Mouse (Mus musculus) neural tube, embryonic 11.5 days (tissue): ENCODE data around the gene Fubp3. TPM values are rescaled to one million over a fixed set of nuclear protein-coding genes. Genes with fewer than 3 reads are reported as not detected.

Experiments used
- ATAC-seq: fragments of 200-750 bp; cut with Nextera tagmentation; 2 replicates; pipeline ENCODE4 v1.8.0; 2017; ENCODE audit warnings: moderate number of reproducible peaks, mild to moderate bottlenecking, moderate TSS enrichment, moderate library complexity; ENCODE audit not compliant: insufficient read depth, low FRiP score, low TSS enrichment
- DNase-seq: peaks from one replicate; pipeline ENCODE4 v3.0.0-alpha.2; 2015; ENCODE audit warnings: low spot score
- H3K27ac ChIP-seq: fragments of 300-500 bp; sonication (generic); 2 replicates; pipeline ENCODE4 v1.5.1; 2014; ENCODE audit warnings: low read depth, mild to moderate bottlenecking, low read length
- H3K27me3 ChIP-seq: fragments of 300-500 bp; sonication (generic); 2 replicates; pipeline ENCODE4 v1.6.1; 2014; ENCODE audit warnings: mild to moderate bottlenecking, low read length, mixed read lengths; ENCODE audit not compliant: control insufficient read depth, insufficient read depth
- H3K36me3 ChIP-seq: fragments of 300-500 bp; sonication (generic); 2 replicates; pipeline ENCODE4 v1.6.1; 2014; ENCODE audit warnings: mild to moderate bottlenecking, low read length, moderate library complexity, mixed read lengths; ENCODE audit not compliant: control insufficient read depth, insufficient read depth
- H3K4me1 ChIP-seq: fragments of 300-500 bp; sonication (generic); 2 replicates; pipeline ENCODE4 v1.6.1; 2014; ENCODE audit warnings: low read length, mixed read lengths; ENCODE audit not compliant: control insufficient read depth, insufficient read depth
- H3K4me2 ChIP-seq: fragments of 300-500 bp; sonication (generic); 2 replicates; pipeline ENCODE4 v1.6.1; 2014; ENCODE audit warnings: low read depth, mild to moderate bottlenecking, moderate library complexity
- H3K4me3 ChIP-seq: fragments of 300-500 bp; sonication (generic); 2 replicates; pipeline ENCODE4 v1.5.1; 2014; ENCODE audit warnings: low read depth, low read length
- H3K9ac ChIP-seq: fragments of 300-500 bp; sonication (generic); 2 replicates; pipeline ENCODE4 v1.6.1; 2014; ENCODE audit warnings: mild to moderate bottlenecking, low read length
- H3K9me3 ChIP-seq: fragments of 300-500 bp; sonication (generic); 2 replicates; pipeline ENCODE4 v1.6.1; 2016; ENCODE audit warnings: low read length; ENCODE audit not compliant: control insufficient read depth
- WGBS: fragments of 180-500 bp; shearing (Covaris S2); extraction: QIAGEN DNeasy Blood & Tissue Kit; methylation state at CpG from one replicate; pipeline ENCODE4 v1.1.7; 2014; 5-methylcytosine and 5-hydroxymethylcytosine counted together
- polyA plus RNA-seq: library from polyadenylated mRNA; unstranded; fragments of >200 nt; fragmentation: Nextera tagmentation; extraction: Ambion mirVana; gene quantifications from 2 replicates; pipeline ENCODE4 v1.2.1, GENCODE M21; 2014

Gene Fubp3
- polyA plus RNA-seq: 87.0 and 90.9 TPM in 2 replicates

DNA sequence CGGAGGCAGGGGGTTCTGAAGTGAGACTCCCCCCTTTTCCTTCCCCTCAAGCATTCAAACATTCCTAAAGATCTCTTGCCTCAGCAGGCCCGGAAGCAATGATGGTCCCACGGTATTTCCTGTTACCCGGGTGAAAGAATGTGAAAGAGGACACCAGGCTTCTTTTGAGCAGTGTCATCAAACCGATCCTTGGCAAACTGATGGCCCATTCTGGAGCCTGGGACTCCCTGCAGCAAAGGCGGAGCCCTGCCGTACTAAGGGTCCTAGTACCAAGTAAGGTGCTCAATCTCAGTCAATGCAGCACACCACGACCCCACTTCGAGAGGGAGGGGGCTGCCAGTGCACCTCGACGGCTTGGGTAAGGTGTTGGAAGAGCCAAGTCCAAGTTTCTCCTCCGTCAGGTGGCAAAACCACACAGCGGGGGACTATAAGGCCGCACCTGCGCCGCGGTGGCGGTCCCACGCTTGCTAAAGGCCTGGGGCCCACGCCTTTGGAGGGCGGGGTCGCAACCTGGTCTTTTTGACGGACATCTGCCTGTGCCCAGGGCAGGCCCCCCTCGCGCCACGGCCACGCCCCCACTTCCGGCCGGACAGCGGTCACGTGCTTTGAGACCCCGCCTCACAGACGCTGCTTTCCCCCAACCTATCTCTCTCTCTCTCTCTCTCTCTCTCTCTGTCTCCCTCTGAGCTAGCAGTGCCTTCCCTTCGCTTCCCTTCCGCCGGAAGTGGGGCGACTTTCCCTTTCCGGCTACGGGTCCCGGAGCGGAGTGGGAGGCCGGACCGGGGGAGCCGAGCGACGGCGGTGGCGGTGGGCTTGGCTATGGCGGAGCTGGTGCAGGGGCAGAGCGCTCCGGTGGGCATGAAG is at the start of gene Fubp3:
Gene Fubp3 (plus strand): TSS at position 601 of the 864 bp plus-strand sequence.
- Histone ChIP-seq H3K27me3 (no peaks in the 10 kb centered on the region), H3K9ac (peak within 1 kb of the TSS; percentile 96), H3K27ac (peak within 1 kb of the TSS; percentile 85), H3K36me3 (peaks cover 4% of the 10 kb centered on the region; the same call in 1 of the 2 replicates), H3K4me2 (peak within 1 kb of the TSS; percentile 61), H3K9me3 (no peaks in the 10 kb centered on the region), H3K4me1 (peaks cover 7% of the 10 kb centered on the region), H3K4me3 (peak within 1 kb of the TSS; percentile 98)
- under 1% methylated on average over 50 of the region's 51 CpGs for WGBS
- ATAC-seq (peak; percentile 92), DNase-seq (peak; percentile 90)

GRCm38 (mm10) chr2:31524641-31525040 is 47.8 kb upstream of the Fubp3 start:
- Histone ChIP-seq H3K27me3 (0 out of 2 replicates have a peak, but pooled peaks cover 3% of the 10 kb centered on the region), H3K36me3 (no peaks in the 10 kb centered on the region), H3K4me3 (no peak overlapping the region), H3K9ac (no peak overlapping the region), H3K9me3 (no peaks in the 10 kb centered on the region), H3K4me1 (no peaks in the 10 kb centered on the region), H3K4me2 (no peak overlapping the region), H3K27ac (no peak overlapping the region)
- DNase-seq (no peak), ATAC-seq (no peak)
- 83% methylated on average over 5 of the region's 5 CpGs for WGBS

DNA sequence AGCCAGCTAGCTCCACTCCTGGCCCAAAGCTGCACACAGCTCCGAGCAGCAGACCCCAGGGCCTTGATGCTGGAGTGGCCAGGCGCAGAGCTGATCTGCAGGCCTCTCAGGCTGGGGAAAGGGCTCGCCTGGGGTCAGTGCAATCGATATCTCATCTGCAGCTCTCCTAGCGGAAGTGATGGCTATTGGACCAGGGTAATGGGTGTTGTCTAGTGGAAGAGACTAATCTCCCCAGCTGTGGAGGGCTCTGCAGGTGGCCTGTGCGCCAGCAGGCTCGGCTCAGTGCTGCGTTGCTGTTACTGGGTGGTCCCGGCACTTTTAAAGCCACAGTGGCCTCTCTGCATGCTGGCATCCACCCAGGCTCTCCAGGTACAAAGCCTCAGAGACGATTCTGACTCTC is 46.7 kb upstream of the Fubp3 start:
- no peaks in the 10 kb centered on the region for H3K36me3 ChIP-seq
- no peak overlapping the region for H3K4me3 ChIP-seq
- no peak overlapping the region for H3K4me2 ChIP-seq
- no peak for ATAC-seq
- H3K27me3 ChIP-seq: 0 out of 2 replicates have a peak, but pooled peaks cover 3% of the 10 kb centered on the region
- H3K9ac ChIP-seq: no peak overlapping the region
- WGBS: 20% methylated on average over 10 of the region's 10 CpGs
- H3K27ac ChIP-seq: no peak overlapping the region
- H3K4me1 ChIP-seq: no peaks in the 10 kb centered on the region
- no peaks in the 10 kb centered on the region for H3K9me3 ChIP-seq
- DNase-seq: no peak

GRCm38 (mm10) chr2:31530201-31530600 is 42.2 kb upstream of the Fubp3 start:
- no peak overlapping the region for H3K4me3 ChIP-seq
- H3K4me2 ChIP-seq: no peak overlapping the region
- DNase-seq: no peak
- no peak for ATAC-seq
- no peak overlapping the region for H3K27ac ChIP-seq
- WGBS: 41% methylated on average over 5 of the region's 5 CpGs
- H3K27me3 ChIP-seq: no peaks in the 10 kb centered on the region
- no peaks in the 10 kb centered on the region for H3K4me1 ChIP-seq
- H3K36me3 ChIP-seq: no peaks in the 10 kb centered on the region
- no peak overlapping the region for H3K9ac ChIP-seq
- H3K9me3 ChIP-seq: no peaks in the 10 kb centered on the region

DNA sequence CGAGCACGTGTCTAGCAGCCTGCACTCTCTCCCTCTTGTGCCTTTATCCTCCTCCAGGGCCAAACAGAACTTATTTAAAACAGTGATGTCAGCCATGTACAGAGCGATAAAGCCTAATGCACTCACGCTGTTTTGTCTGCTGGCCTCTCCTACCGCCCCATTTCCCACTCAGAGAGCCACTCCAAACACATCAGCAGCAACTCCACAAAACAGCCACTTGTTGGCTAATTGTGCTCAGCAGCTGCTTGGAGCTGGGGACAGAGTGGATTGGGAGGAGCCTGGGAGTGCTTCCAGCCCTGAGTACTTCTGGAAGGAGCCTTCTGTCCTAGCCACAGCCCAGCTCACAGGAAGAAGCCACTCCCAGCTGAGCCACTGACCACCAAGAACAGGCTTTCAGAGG is 35.4 kb upstream of the Fubp3 start:
- 77% methylated on average over 5 of the region's 5 CpGs for WGBS
- Histone ChIP-seq H3K4me2 (no peak overlapping the region), H3K4me1 (no peaks in the 10 kb centered on the region), H3K27me3 (no peaks in the 10 kb centered on the region), H3K27ac (no peak overlapping the region), H3K9me3 (no peaks in the 10 kb centered on the region), H3K36me3 (no peaks in the 10 kb centered on the region), H3K9ac (no peak overlapping the region), H3K4me3 (no peak overlapping the region)
- DNase-seq (no peak), ATAC-seq (no peak)

GRCm38 (mm10) chr2:31538745-31539144 is 33.7 kb upstream of the Fubp3 start:
- H3K9ac ChIP-seq: no peak overlapping the region
- H3K4me2 ChIP-seq: no peak overlapping the region
- H3K4me3 ChIP-seq: no peak overlapping the region
- ATAC-seq (no peak), DNase-seq (no peak)
- no peaks in the 10 kb centered on the region for H3K27me3 ChIP-seq
- H3K27ac ChIP-seq: no peak overlapping the region
- no peaks in the 10 kb centered on the region for H3K36me3 ChIP-seq
- WGBS: 81% methylated on average over 5 of the region's 5 CpGs
- H3K9me3 ChIP-seq: no peaks in the 10 kb centered on the region
- no peaks in the 10 kb centered on the region for H3K4me1 ChIP-seq

- DNase-seq (no peak), ATAC-seq (no peak)
These were observed 30.9 kb upstream of the Fubp3 start for GRCm38 (mm10) chr2:31541581-31541980.

DNA sequence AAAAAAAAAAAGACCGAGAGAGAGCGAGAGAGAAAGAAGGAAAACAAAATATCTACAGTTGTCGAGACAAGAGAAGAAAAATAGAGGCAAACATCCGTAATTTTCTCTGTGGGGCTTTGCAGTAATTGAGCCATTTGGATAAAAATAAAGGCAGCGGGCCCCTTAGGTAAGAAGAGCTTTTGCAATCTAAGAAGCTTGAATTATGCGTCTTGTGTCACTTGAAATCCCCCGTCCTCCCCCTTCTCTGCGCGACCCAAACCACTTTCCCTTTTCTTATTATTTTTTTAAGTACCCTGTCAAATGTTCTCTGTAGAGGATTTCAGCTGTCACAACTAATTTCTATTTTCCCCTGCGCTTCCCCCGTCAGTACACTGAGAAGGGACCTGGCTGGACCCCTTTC is 24.7 kb upstream of the Fubp3 start:
- ATAC-seq (no peak), DNase-seq (no peak)
- H3K4me1 ChIP-seq: no peaks in the 10 kb centered on the region
- no peak overlapping the region for H3K4me3 ChIP-seq
- H3K4me2 ChIP-seq: no peak overlapping the region
- no peaks in the 10 kb centered on the region for H3K36me3 ChIP-seq
- H3K27ac ChIP-seq: no peak overlapping the region
- WGBS: 78% methylated on average over 11 of the region's 11 CpGs
- H3K9me3 ChIP-seq: no peaks in the 10 kb centered on the region
- H3K9ac ChIP-seq: no peak overlapping the region
- H3K27me3 ChIP-seq: no peaks in the 10 kb centered on the region

More at GRCm38 (mm10) chr2:31541581-31541980, 30.9 kb upstream of the Fubp3 start:
- no peak overlapping the region for H3K27ac ChIP-seq
- WGBS: 88% methylated on average over 5 of the region's 5 CpGs
- H3K27me3 ChIP-seq: no peaks in the 10 kb centered on the region
- H3K4me1 ChIP-seq: no peaks in the 10 kb centered on the region
- no peaks in the 10 kb centered on the region for H3K9me3 ChIP-seq
- no peak overlapping the region for H3K4me2 ChIP-seq
- H3K4me3 ChIP-seq: no peak overlapping the region
- H3K9ac ChIP-seq: no peak overlapping the region
- H3K36me3 ChIP-seq: no peaks in the 10 kb centered on the region

GRCm38 (mm10) chr2:31550503-31550902 is 21.9 kb upstream of the Fubp3 start:
- no peaks in the 10 kb centered on the region for H3K9me3 ChIP-seq
- no peak for DNase-seq
- WGBS: 89% methylated on average over 3 of the region's 3 CpGs

More at GRCm38 (mm10) chr2:31550503-31550902, 21.9 kb upstream of the Fubp3 start:
- ATAC-seq: no peak
- no peak overlapping the region for H3K4me2 ChIP-seq
- no peak overlapping the region for H3K27ac ChIP-seq
- H3K4me3 ChIP-seq: no peak overlapping the region
- no peak overlapping the region for H3K9ac ChIP-seq
- H3K36me3 ChIP-seq: no peaks in the 10 kb centered on the region
- no peaks in the 10 kb centered on the region for H3K4me1 ChIP-seq
- H3K27me3 ChIP-seq: no peaks in the 10 kb centered on the region
